Mouse (Mus musculus) retina, adult 2 months (tissue): ENCODE data around the gene Rwdd1.
"Not testable (repeated sequence)": the region's sequence is repeated elsewhere in the genome, so short reads cannot be mapped to it uniquely, and the experiment has no call there.

Experiments
- DNase-seq: peaks from one replicate; pipeline ENCODE4 v3.0.0-alpha.2; 2012; ENCODE audit warnings: low read depth, low spot score

Gene Rwdd1

DNA sequence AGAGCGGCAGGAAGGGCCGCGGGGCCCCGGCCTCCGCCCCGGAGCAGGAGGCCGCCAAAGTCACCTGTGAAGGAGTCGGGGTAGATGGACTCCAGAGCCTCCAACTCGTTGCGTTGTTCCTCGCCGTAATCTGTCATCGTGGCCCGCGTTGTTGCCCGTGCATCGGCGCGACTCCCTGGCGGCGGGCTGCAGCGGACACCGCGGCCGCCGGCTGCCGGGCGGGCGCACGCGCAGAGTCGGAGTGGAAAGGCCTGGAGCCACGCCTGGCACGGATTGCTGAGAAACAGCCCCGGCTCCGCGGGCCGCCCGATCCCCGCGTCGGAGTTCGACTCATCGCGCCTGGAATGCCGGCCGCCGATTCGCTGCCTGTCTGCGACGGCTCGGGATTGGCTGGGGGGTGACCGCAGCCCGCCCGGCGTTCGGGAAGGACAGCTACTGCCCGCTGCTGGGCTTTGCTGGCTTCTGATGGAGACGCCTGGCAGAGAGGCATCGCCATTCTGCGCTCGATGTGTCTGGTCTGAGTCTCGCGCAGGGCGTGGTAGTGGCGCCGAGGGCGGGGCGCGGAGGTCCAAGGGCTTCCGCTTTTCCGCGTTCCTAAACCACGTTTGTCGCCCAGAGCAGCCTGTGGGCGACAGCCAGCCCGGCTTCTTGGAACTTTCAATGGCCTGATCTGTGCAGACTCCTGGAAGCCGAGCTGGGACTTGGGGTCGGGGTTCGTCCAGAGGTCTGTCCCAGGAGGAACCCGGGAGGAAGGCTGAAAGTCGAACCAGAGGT, at the start of gene Rwdd1:
Gene Rwdd1 (minus strand): TSS at position 323 of the 774 bp plus-strand sequence.
- DNase-seq: peak; percentile 87

DNA sequence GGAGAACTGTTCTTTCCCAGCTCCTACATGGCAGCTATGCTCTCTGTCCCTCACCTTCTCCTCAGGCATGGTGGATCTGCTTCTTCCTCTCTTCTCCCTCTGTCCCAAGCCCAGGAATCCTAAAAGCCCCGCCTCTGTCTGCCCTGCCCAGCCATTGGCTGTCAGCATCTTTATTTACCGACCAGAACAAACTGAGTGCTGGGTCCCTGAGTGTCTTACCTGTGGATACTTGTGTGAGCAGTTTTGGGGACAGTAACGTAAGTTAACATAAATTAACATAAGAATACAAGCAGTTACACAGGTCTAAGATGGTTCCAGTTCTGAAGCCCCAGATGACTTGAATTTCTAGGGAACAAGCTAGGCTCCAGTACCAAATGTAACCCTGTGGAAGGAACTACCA, 47.2 kb upstream of the Rwdd1 start:
- DNase-seq: no peak

DNA sequence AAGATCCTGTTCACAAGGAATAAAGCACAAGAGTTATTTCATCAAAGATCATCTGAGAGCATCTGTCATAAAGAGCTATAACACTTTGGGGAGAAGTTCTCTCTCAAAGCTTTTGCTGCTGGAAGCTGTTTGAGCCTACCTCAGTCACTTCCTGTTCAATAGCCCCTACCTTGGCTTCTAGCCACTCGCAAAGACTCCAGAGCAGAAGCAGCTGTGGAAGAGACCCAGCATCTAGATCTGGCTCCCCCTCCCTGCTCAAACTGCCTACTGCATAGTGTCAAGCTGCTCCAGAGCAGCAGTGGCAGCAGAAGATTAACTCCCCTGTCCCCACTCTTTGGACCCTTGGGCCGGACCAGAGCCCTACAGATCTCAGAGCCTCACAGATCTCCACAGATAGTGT, 34.6 kb upstream of the Rwdd1 start:
- no peak for DNase-seq

DNA sequence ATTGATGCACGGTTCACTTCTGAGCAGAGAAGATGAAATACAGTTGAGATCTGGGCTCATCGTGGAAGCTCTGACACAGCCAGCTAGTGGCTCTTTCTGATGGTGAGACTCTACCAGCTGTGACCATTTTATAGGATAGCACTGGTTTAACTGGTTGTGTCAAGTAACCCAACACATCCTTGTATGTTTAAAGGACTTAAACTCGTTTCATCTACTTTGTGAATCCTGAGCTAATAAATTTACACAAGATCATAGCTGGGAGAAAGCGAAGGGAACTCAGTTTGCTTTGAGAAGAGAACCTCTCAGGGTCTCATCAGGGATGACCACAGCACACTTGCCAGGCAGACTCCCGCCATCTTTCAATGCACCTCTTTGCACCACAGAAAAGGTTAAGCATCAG, 24.8 kb upstream of the Rwdd1 start, which contains the start of gene Calhm4:
Gene Calhm4 (minus strand): TSS at position 101 of the 400 bp plus-strand sequence.
- DNase-seq: no peak

DNA sequence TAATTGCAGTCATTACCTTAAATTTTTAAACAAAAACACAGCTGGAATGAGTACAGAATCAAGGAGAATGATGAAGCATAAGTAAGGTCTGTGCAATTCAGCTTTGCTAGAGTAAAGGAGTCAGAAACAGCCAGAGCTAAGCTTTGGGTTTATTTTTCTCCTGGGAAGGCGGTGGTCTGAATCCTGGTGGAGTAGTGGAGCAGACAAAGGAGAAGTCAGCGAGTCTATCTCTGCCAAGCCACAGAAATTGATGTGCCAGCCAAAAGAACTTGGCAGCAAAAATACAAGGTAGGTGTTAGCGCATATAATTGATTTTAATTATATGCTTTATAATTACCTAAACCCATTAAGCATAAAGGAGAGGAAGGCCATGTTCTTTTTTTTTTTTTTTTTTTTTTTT, 18.0 kb upstream of the Rwdd1 start, which contains the start of gene Trappc3l:
Gene Trappc3l (plus strand): TSS at position 197 of the 400 bp plus-strand sequence.
- DNase-seq: no peak

DNA sequence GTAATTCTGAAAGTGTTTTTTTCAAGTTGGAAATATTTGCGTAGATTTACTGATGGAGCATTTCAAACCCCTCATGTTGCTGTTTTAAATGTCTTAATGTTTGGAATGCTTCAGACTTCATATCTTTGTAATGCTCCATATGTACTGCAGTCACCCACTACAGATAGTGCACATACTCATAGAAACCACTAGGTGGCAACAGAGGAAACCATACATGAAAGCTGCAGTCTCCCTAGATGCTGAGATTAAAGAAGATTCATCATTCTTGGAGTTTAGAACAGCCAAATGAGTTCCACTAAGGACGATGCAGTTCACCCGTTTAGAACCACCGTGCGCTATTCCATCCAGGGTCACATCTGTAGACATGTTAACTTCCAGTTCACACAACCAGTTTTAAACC, 17.2 kb upstream of the Rwdd1 start:
- no peak for DNase-seq

DNA sequence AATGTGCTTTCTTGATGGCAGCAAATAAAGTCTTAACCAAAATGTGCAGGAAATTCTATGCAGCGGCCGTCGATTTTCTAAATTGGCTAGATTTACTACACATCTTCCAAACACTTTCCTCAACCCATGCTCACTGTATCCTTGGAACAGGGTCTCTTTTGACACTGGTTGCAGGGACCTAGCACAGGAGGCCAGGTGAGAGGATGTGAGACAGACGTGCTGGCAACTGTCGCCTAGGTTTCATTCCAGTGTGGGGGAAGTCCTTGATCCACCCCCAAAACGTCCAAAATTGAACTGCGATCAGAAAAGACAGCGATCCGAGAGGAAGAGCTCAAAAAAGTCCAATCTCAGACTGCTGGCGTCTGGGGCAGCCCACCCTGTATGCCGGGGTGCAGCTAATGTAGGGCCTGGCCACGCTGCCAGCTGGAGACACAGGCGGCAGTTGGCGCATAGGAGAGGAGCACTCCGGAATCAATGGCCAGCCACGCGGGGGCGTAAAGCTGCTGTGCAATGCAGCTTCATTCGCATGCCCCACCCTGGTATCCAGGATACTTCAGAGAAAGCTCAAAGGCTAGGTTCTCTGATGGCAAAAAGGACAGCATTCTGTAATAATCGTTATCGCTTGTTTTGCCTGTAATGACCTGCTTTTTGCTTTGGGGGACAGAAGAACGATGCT, 14.3 kb upstream of the Rwdd1 start:
- no peak for DNase-seq

DNA sequence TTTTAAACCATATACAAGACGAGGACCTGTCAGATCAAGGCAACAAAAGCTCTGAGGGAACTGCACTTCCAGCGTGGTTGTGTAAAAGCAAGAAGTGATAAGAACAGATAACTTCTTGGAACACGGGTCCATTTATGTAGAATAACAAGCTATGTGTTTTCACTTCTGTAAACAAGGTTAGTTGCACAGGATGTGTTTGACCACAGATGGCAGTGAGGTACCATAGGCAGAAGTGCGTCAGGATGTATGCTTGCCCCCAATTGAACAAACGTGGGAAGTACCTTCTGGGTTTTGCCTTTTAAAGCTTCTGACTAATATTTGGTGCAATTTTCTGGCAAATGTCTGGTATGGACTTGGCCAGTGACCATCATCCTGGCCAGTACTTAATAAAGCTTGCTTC, 10.9 kb upstream of the Rwdd1 start:
- DNase-seq: no peak

DNA sequence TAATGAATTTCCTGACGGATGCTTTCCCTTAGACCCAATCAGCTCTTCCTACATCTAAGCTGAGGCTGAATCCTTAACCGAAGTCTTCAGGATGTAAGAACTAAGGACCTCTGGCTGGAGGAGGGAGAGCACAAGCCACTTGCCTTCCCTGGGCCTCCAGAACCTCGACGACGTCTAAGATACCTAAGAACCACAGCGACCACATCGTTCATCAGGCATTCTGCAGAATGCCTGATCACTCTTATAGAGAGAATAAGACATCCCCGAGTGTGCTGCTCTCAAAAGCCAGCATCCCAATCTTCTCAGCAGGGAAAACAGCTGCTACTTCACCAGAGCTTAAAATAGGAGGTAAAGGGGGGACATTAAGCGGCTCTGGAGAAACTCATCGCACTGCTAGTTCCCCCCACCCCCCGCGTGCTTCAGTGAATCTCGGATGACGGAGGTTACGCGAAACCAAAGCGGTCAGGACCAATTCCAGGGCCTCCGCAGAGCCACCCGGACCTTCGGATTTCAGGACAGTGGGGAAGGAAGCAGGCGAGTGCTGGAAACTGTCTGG, 600 bp downstream of the Rwdd1 start:
- DNase-seq: no peak

DNA sequence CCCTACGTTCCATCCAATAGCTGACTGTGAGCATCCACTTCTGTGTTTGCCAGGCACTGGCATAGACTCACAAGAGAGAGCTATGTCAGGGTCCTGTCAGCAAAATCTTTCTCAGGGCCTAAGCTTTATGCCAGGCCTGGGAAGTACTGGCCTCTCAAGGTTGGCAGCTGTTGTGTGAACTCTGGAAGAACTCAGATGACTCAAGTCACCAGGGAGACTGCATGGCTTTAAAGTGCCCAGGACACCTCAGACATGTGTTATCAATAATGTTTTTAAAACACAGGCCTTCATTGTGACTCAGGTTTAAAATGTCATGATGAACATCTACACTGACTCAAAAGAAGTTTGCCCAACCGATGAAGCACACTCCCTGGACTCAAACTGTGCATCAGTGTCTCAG, 6.2 kb downstream of the Rwdd1 start:
- no peak for DNase-seq

DNA sequence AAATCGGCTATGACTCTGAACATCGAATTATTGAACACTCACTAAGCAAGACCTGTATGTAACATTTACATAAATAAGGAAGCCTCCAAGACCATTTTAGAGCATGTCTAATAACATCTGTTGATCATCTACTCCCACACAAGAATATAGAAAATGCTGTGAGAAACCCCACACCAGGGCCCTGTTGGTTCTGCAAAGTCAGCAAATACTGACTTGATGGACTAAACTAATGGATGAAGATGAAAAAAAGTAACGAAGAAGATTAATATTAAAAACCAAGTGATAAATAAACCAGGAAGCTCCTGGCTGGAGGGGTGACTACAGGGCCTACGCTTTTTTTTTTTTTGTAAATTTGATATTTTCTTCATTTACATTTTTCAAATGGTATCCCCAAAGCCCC, 6.8 kb downstream of the Rwdd1 start:
- DNase-seq: no peak

DNA sequence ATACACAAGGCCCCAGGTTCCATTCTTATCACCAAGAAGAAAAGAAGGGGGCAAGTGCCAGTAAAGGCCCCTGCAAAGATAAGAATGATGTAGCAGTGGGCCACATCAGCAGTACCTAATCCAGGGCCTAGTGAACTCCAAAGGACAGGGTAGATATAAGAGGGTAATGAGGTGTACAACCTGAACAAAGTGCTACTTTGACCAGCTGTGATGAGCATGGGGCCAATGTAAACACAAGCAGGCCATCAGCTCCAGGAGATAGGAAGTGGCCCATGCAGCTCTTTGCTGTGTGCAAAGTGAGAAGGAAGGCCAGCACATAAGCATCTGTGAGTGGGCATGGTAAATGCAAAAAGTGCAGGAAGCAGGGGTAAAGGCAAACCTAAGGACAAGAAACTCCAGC, 21.0 kb downstream of the Rwdd1 start:
- no peak for DNase-seq

DNA sequence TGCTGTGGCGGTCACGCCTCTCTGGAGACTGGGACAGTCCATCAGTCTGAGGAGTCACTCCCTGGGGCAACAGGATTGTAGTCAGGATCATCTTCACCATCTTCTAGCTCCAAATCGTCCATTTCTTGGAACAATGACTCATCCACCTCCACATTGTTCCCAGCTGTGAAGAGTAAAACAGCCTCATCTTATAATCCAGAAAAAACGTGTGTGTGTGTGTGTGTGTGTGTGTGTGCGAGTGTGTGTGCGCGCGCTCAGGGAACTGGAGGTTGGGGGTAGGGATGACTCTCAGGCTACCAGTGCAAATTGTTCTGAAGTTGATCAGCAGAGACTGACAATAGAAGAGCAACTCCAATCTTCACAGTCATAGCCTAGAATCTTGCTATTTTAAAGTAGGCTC, 22.7 kb downstream of the Rwdd1 start:
- not testable (repeated sequence) for DNase-seq

DNA sequence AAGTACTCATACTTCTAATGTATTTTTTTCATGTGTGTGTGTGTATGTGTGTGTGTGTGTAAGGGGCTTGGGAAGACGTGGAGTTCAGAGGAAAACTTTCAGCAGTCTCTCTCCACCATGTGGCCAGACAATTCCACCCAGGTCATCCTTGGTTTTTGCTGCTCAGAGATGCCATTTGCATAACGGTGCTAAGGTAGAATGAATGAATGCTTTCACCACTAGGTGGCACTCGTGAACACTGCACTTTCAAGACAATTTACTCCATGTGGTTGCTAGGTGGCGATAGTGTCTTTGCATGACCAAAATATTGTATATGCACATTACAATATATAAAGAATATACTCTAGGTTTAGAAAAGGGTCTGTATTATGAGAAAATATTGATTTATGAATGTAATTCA, 32.7 kb downstream of the Rwdd1 start:
- peak; percentile 69 for DNase-seq

DNA sequence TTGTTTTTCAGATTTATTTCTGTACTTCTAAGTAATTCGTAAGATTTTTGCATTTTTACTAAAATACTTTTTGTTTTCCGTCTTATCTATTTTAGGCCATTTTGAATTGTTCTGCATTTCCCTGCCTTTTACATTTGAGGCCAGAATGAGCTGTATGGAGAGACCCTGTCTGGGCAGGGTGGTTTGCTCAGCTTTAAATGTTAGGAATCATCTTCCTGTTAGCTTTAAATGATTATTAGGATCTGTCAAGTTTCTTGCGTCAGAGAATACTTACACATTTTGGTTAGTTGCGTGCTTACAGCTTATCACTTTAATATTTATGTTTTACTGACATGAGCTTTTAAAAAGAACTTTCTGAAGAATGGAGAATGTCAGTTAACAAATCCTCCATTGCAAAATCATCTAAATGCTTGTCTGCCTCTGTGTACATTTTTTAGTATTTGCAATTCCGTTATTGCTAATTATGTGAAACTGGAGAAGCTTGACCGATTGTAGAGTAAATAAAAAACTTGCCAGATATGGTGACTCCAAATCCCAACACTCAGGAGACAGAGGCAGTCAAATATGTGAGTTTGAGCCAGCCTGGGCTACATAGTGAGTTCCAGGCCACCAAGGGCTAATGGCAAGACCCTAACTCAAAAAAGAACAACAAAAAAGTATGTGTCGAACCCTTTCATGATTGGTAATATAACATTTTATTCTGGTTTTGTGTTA, 44.5 kb downstream of the Rwdd1 start:
- DNase-seq: no peak

DNA sequence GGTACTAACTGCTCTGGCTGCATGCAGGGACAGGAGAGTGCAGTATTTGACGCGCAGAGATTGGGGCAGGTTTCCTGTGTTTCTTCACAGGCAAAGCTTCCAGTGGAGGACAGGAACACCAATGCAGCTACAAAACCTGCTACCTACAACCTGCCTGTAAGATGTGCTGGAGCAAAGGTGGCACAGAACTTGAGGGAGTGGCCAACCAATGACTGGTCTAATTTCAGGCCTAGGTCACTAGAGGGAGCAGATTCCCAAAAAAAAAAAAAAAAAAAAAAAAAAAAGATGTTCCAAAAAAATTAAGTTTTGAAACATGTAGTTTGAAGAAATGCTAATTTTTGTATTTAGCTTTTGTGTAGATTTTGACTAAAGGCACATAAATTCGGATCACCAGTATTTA, 66.9 kb downstream of the Rwdd1 start:
- no peak for DNase-seq

DNA sequence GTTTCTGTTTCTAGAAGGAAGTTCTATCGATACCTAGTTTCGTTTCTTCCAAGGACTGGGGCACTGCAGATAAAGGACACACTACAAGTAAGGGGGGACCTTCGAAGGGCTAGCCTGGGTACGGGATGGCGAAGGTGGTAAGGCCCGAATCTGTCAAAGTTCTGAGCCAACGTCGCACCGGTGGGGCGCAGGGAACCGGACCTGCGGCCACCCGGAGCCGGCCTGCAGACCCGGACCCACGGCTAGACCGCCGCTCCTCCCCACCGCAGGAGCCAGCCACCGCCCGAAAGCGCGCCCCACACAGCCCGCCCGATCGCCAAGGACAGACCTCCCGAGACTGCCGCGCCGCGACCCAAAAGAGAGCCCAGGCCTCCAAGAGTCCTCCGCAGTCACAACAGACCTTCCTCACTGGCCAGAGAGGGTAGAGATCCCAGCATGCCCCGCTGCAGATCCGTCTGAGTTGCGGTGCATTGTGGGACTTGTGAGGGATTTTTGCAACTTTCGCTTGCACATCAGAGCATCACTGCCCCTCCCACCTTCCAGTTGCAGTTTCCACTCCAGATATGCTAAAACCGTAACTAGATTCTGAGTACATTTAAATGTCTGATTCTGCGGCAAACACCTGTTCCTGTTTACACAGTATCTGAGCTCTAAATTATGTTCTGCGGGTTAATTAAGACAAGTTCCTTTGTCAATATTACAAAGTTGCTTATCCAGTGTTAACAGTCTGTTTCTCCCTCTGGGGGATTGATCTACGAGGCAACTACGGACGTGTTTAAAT, 68.4 kb downstream of the Rwdd1 start, which contains the start of gene Zup1:
Gene Zup1 (minus strand): TSS at position 467 of the 781 bp plus-strand sequence.
- DNase-seq: peak; percentile 66
